In genomic region chr6:5100347-5100746, GRCm38 (mm10) we compare ENCODE assay signal across 26 mouse cellular contexts.
DNase-seq lines count a peak whose midpoint lies in the region; ATAC-seq and TF ChIP-seq lines count a peak whose summit lies in the region.
"Had no signal": no experiment of that assay in that cellular context is flagged by ENCODE, and none has a peak within 500 bp of the region (broad histone marks: within the 10 kb centered on the region; RNA-seq: fewer than 3 reads in every experiment).

No protein-coding gene starts in this region.

- H3K27me3 ChIP-seq in liver, adult 2 months (ENCODE audit: control insufficient read depth, insufficient read depth, low read length), result no peaks in the 10 kb centered on the region
- no peaks in the 10 kb centered on the region for H3K27me3 ChIP-seq in liver, embryonic 11.5 days (replicated peaks; ENCODE audit: control insufficient read depth, insufficient read depth, low read length)
- no peaks in the 10 kb centered on the region for H3K27me3 ChIP-seq in midbrain, embryonic 11.5 days (ENCODE audit: control insufficient read depth, insufficient read depth, low read length)
- H3K27me3 ChIP-seq in midbrain, embryonic 13.5 days, result no peaks in the 10 kb centered on the region
- H3K27me3 ChIP-seq in limb, embryonic 11.5 days (ENCODE audit: control insufficient read depth, insufficient read depth, low read length), result no peaks in the 10 kb centered on the region
- H3K27me3 ChIP-seq: embryonic facial prominence, embryonic 13.5 days; forebrain, embryonic 12.5 days; forebrain, embryonic 15.5 days; heart, embryonic 12.5 days; heart, embryonic 15.5 days; hindbrain, embryonic 13.5 days had no signal

- TF ChIP-seq POLR2A in liver, adult 2 months (IDR thresholded peaks at IDR 0.05; ENCODE audit: extremely low read depth, insufficient read depth, low read length), result no peak

- DNase-seq in liver, adult 2 months (ENCODE audit: extremely low read depth, low read depth, low spot score), result peak; percentile 14
- no peak for DNase-seq in liver, embryonic 11.5 days (ENCODE audit: low spot score)
- DNase-seq in midbrain, embryonic 11.5 days (ENCODE audit: low spot score, missing footprints), result peak; percentile 31
- no peak for DNase-seq in limb, embryonic 11.5 days (ENCODE audit: low spot score)
- no peak for DNase-seq in kidney, postnatal 4 days
- DNase-seq: adrenal gland, adult 2 months; adrenal gland, postnatal 14 days; cerebellum, adult 11 months; cerebellum, adult 2 months; cerebellum, adult 9-11 months; cerebellum, postnatal 25 days; gastrocnemius, postnatal 10 days; gastrocnemius, postnatal 36 days; heart, postnatal 10 days; heart, postnatal 36 days had no signal

- TF ChIP-seq CTCF in liver, adult 2 months (IDR thresholded peaks at IDR 0.05; ENCODE audit: low read depth, low read length), result no peak

- H3K4me1 ChIP-seq in liver, adult 2 months (ENCODE audit: control insufficient read depth, insufficient read depth, low read length), result no peaks in the 10 kb centered on the region
- H3K4me1 ChIP-seq in liver, embryonic 11.5 days (replicated peaks; ENCODE audit: control insufficient read depth, insufficient read depth, low read length), result peaks cover 11% of the 10 kb centered on the region
- H3K4me1 ChIP-seq in midbrain, embryonic 11.5 days (ENCODE audit: control insufficient read depth, insufficient read depth, low read length), result no peaks in the 10 kb centered on the region
- peaks cover 3% of the 10 kb centered on the region; the same call in 1 of the 2 replicates for H3K4me1 ChIP-seq in midbrain, embryonic 13.5 days (replicated peaks)
- peaks cover 40% of the 10 kb centered on the region for H3K4me1 ChIP-seq in limb, embryonic 11.5 days (ENCODE audit: control insufficient read depth, insufficient read depth, low read length)

- no peaks in the 10 kb centered on the region for H3K36me3 ChIP-seq in liver, adult 2 months (ENCODE audit: control insufficient read depth, insufficient read depth, low read length)
- no peaks in the 10 kb centered on the region for H3K36me3 ChIP-seq in liver, embryonic 11.5 days (ENCODE audit: control insufficient read depth, insufficient read depth, low read length)
- H3K36me3 ChIP-seq in midbrain, embryonic 11.5 days (ENCODE audit: control insufficient read depth, insufficient read depth, low read length), result no peaks in the 10 kb centered on the region
- H3K36me3 ChIP-seq in midbrain, embryonic 13.5 days, result no peaks in the 10 kb centered on the region
- H3K36me3 ChIP-seq in limb, embryonic 11.5 days (ENCODE audit: control insufficient read depth, insufficient read depth, low read length), result no peaks in the 10 kb centered on the region
- H3K36me3 ChIP-seq: embryonic facial prominence, embryonic 13.5 days; forebrain, embryonic 12.5 days; forebrain, embryonic 15.5 days; heart, embryonic 12.5 days; heart, embryonic 15.5 days; hindbrain, embryonic 10.5 days; hindbrain, embryonic 13.5 days had no signal

- H3K9me3 ChIP-seq in liver, embryonic 11.5 days (ENCODE audit: control insufficient read depth, low read length), result no peaks in the 10 kb centered on the region
- H3K9me3 ChIP-seq in midbrain, embryonic 11.5 days (ENCODE audit: control insufficient read depth, low read length), result no peaks in the 10 kb centered on the region
- H3K9me3 ChIP-seq in midbrain, embryonic 13.5 days, result no peaks in the 10 kb centered on the region
- no peaks in the 10 kb centered on the region for H3K9me3 ChIP-seq in limb, embryonic 11.5 days (ENCODE audit: control insufficient read depth, low read length)
- H3K9me3 ChIP-seq: embryonic facial prominence, embryonic 13.5 days; forebrain, embryonic 12.5 days; forebrain, embryonic 15.5 days; heart, embryonic 12.5 days; heart, embryonic 15.5 days; hindbrain, embryonic 10.5 days; hindbrain, embryonic 13.5 days had no signal

- no peak overlapping the region for H3K4me2 ChIP-seq in liver, embryonic 11.5 days
- H3K4me2 ChIP-seq in midbrain, embryonic 11.5 days, result no peak overlapping the region
- H3K4me2 ChIP-seq in midbrain, embryonic 13.5 days (replicated peaks), result no peak overlapping the region
- H3K4me2 ChIP-seq in limb, embryonic 11.5 days (ENCODE audit: low read depth, severe bottlenecking), result no peak overlapping the region
- H3K4me2 ChIP-seq: embryonic facial prominence, embryonic 13.5 days; forebrain, embryonic 12.5 days; forebrain, embryonic 15.5 days; heart, embryonic 12.5 days; heart, embryonic 15.5 days; hindbrain, embryonic 13.5 days had no signal

- no peak overlapping the region for H3K27ac ChIP-seq in liver, adult 2 months (replicated peaks; ENCODE audit: insufficient read depth, low read depth, low read length)
- no peak overlapping the region for H3K27ac ChIP-seq in liver, embryonic 11.5 days (ENCODE audit: low read depth, low read length)
- H3K27ac ChIP-seq in midbrain, embryonic 11.5 days (ENCODE audit: low read depth, low read length), result no peak overlapping the region
- no peak overlapping the region for H3K27ac ChIP-seq in midbrain, embryonic 13.5 days
- H3K27ac ChIP-seq in limb, embryonic 11.5 days (replicated peaks; ENCODE audit: low read depth, low read length), result peak overlapping the region; percentile 43; the same call in 1 of the 2 replicates
- H3K27ac ChIP-seq: embryonic facial prominence, embryonic 13.5 days; forebrain, embryonic 12.5 days; forebrain, embryonic 15.5 days; heart, embryonic 15.5 days; hindbrain, embryonic 10.5 days; hindbrain, embryonic 13.5 days; hindbrain, postnatal 0 days had no signal

- no peak overlapping the region for H3K9ac ChIP-seq in liver, adult 2 months (ENCODE audit: low read depth, low read length)
- H3K9ac ChIP-seq in liver, embryonic 11.5 days (ENCODE audit: low read depth, low read length), result no peak overlapping the region
- no peak overlapping the region for H3K9ac ChIP-seq in midbrain, embryonic 11.5 days (ENCODE audit: low read length)
- H3K9ac ChIP-seq in midbrain, embryonic 13.5 days (replicated peaks), result no peak overlapping the region
- no peak overlapping the region for H3K9ac ChIP-seq in limb, embryonic 11.5 days (ENCODE audit: low read length)
- H3K9ac ChIP-seq: embryonic facial prominence, embryonic 13.5 days; forebrain, embryonic 12.5 days; forebrain, embryonic 15.5 days; heart, embryonic 12.5 days; heart, embryonic 15.5 days; hindbrain, embryonic 13.5 days had no signal

- no peaks in the 10 kb centered on the region for H3K79me2 ChIP-seq in liver, adult 2 months (ENCODE audit: control insufficient read depth, insufficient read depth, low read length)

- 74% methylated on average over 10 of the region's 10 CpGs for WGBS in liver, adult 2 months
- 74% methylated on average over 10 of the region's 10 CpGs for WGBS in liver, embryonic 11.5 days
- 82% methylated on average over 10 of the region's 10 CpGs for WGBS in midbrain, embryonic 11.5 days
- 78% methylated on average over 10 of the region's 10 CpGs for WGBS in midbrain, embryonic 13.5 days
- WGBS in limb, embryonic 11.5 days, result 45% methylated on average over 10 of the region's 10 CpGs

- no peak overlapping the region for H3K4me3 ChIP-seq in liver, adult 2 months (ENCODE audit: insufficient read depth, low read depth, low read length)
- no peak overlapping the region for H3K4me3 ChIP-seq in liver, embryonic 11.5 days (ENCODE audit: low read depth, low read length)
- H3K4me3 ChIP-seq in midbrain, embryonic 11.5 days (ENCODE audit: low read depth, low read length), result no peak overlapping the region
- H3K4me3 ChIP-seq in midbrain, embryonic 13.5 days (replicated peaks), result no peak overlapping the region
- H3K4me3 ChIP-seq in limb, embryonic 11.5 days (ENCODE audit: low read depth, low read length), result no peak overlapping the region
- H3K4me3 ChIP-seq: embryonic facial prominence, embryonic 13.5 days; erythroblast, embryonic 14.5 days; forebrain, embryonic 12.5 days; forebrain, embryonic 15.5 days; heart, embryonic 12.5 days; heart, embryonic 15.5 days; hindbrain, embryonic 10.5 days; hindbrain, embryonic 13.5 days had no signal

- ATAC-seq in liver, embryonic 11.5 days (replicated peaks; ENCODE audit: low FRiP score), result no peak
- no peak for ATAC-seq in midbrain, embryonic 11.5 days (ENCODE audit: low FRiP score)
- no peak for ATAC-seq in midbrain, embryonic 13.5 days
- no peak for ATAC-seq in limb, embryonic 11.5 days (ENCODE audit: insufficient number of reproducible peaks, low FRiP score, low TSS enrichment, low read depth)
- ATAC-seq: CD4-positive, CD25-positive, alpha-beta regulatory T cell, adult 4 months; forebrain, embryonic 15.5 days; hindbrain, postnatal 0 days had no signal

Comparison
In these comparisons a context has a peak if more than half of its experiments do, and no peak if none do; other contexts are left out.
1. DNase-seq: peak in liver, adult 2 months (single experiment) and midbrain, embryonic 11.5 days (single experiment); none in liver, embryonic 11.5 days (single experiment), limb, embryonic 11.5 days (single experiment) and kidney, postnatal 4 days (0 of 2).